Mouse (Mus musculus): Measurements from ENCODE around the gene Wars. TPM values are rescaled to one million over a fixed set of nuclear protein-coding genes. Genes with fewer than 3 reads are reported as not detected.

Wars gene
- polyA plus RNA-seq, 1 experiment from 2014 or later: 112 TPM

- no peaks in the 10 kb centered on the region for H3K9me3 ChIP-seq (ENCODE audit: control insufficient read depth, low read length)
- H3K4me1 ChIP-seq (replicated peaks; ENCODE audit: control insufficient read depth, insufficient read depth, low read length): 0 out of 2 replicates have a peak, but pooled peaks cover 2% of the 10 kb centered on the region
- no peaks in the 10 kb centered on the region for H3K36me3 ChIP-seq (ENCODE audit: control insufficient read depth, insufficient read depth, low read length)
- H3K9ac ChIP-seq (ENCODE audit: low read depth, low read length): no peak overlapping the region
- ATAC-seq (ENCODE audit: low FRiP score) (no peak), DNase-seq (ENCODE audit: low spot score) (no peak)
- no peak overlapping the region for H3K4me2 ChIP-seq (replicated peaks; ENCODE audit: low read depth, low read length)
- H3K27me3 ChIP-seq (ENCODE audit: control insufficient read depth, insufficient read depth, low read length): no peaks in the 10 kb centered on the region
- 78% methylated on average over 6 of the region's 6 CpGs for WGBS
- H3K27ac ChIP-seq (ENCODE audit: low read depth, low read length): no peak overlapping the region
- H3K4me3 ChIP-seq (ENCODE audit: low read depth, low read length): no peak overlapping the region
Measured at GRCm38 (mm10) chr12:108934231-108934630, 40.3 kb upstream of the Wars start.

- Histone ChIP-seq H3K4me1 (replicated peaks; ENCODE audit: control insufficient read depth, insufficient read depth, low read length) (0 out of 2 replicates have a peak, but pooled peaks cover 6% of the 10 kb centered on the region), H3K4me2 (replicated peaks; ENCODE audit: low read depth, low read length) (no peak overlapping the region), H3K27me3 (ENCODE audit: control insufficient read depth, insufficient read depth, low read length) (no peaks in the 10 kb centered on the region), H3K4me3 (ENCODE audit: low read depth, low read length) (no peak overlapping the region), H3K9me3 (ENCODE audit: control insufficient read depth, low read length) (no peaks in the 10 kb centered on the region), H3K9ac (ENCODE audit: low read depth, low read length) (no peak overlapping the region), H3K36me3 (ENCODE audit: control insufficient read depth, insufficient read depth, low read length) (no peaks in the 10 kb centered on the region), H3K27ac (ENCODE audit: low read depth, low read length) (no peak overlapping the region)
- ATAC-seq (ENCODE audit: low FRiP score) (no peak), DNase-seq (ENCODE audit: low spot score) (no peak)
- 41% methylated on average over 2 of the region's 3 CpGs for WGBS
Measured at GRCm38 (mm10) chr12:108932113-108932512, 38.1 kb upstream of the Wars start.

- no peak overlapping the region for H3K9ac ChIP-seq (ENCODE audit: low read depth, low read length)
- 0 out of 2 replicates have a peak, but pooled peaks cover 6% of the 10 kb centered on the region for H3K4me1 ChIP-seq (replicated peaks; ENCODE audit: control insufficient read depth, insufficient read depth, low read length)
- ATAC-seq (ENCODE audit: low FRiP score) (no peak), DNase-seq (ENCODE audit: low spot score) (no peak)
- H3K36me3 ChIP-seq (ENCODE audit: control insufficient read depth, insufficient read depth, low read length): no peaks in the 10 kb centered on the region
- 60% methylated on average over 7 of the region's 7 CpGs for WGBS
- H3K4me2 ChIP-seq (replicated peaks; ENCODE audit: low read depth, low read length): no peak overlapping the region
- no peak overlapping the region for H3K4me3 ChIP-seq (ENCODE audit: low read depth, low read length)
- H3K9me3 ChIP-seq (ENCODE audit: control insufficient read depth, low read length): no peaks in the 10 kb centered on the region
- no peak overlapping the region for H3K27ac ChIP-seq (ENCODE audit: low read depth, low read length)
- H3K27me3 ChIP-seq (ENCODE audit: control insufficient read depth, insufficient read depth, low read length): no peaks in the 10 kb centered on the region
Measured at GRCm38 (mm10) chr12:108931341-108932053, 37.5 kb upstream of the Wars start.

- no peak for DNase-seq (ENCODE audit: low spot score)
- Histone ChIP-seq H3K4me2 (replicated peaks; ENCODE audit: low read depth, low read length) (no peak overlapping the region), H3K9ac (ENCODE audit: low read depth, low read length) (no peak overlapping the region), H3K36me3 (ENCODE audit: control insufficient read depth, insufficient read depth, low read length) (no peaks in the 10 kb centered on the region), H3K4me3 (ENCODE audit: low read depth, low read length) (no peak overlapping the region), H3K27me3 (ENCODE audit: control insufficient read depth, insufficient read depth, low read length) (no peaks in the 10 kb centered on the region), H3K9me3 (ENCODE audit: control insufficient read depth, low read length) (no peaks in the 10 kb centered on the region), H3K27ac (ENCODE audit: low read depth, low read length) (no peak overlapping the region), H3K4me1 (replicated peaks; ENCODE audit: control insufficient read depth, insufficient read depth, low read length) (0 out of 2 replicates have a peak, but pooled peaks cover 6% of the 10 kb centered on the region)
- 77% methylated on average over 3 of the region's 3 CpGs for WGBS
- ATAC-seq (ENCODE audit: low FRiP score): no peak
Measured at GRCm38 (mm10) chr12:108929475-108929874, 35.5 kb upstream of the Wars start.

- H3K27me3 ChIP-seq (ENCODE audit: control insufficient read depth, insufficient read depth, low read length): no peaks in the 10 kb centered on the region
- ATAC-seq (ENCODE audit: low FRiP score) (no peak), DNase-seq (ENCODE audit: low spot score) (no peak)
- H3K9me3 ChIP-seq (ENCODE audit: control insufficient read depth, low read length): no peaks in the 10 kb centered on the region
- H3K4me3 ChIP-seq (ENCODE audit: low read depth, low read length): no peak overlapping the region
- no peaks in the 10 kb centered on the region for H3K36me3 ChIP-seq (ENCODE audit: control insufficient read depth, insufficient read depth, low read length)
- WGBS: 92% methylated on average over 2 of the region's 2 CpGs
- H3K4me1 ChIP-seq (replicated peaks; ENCODE audit: control insufficient read depth, insufficient read depth, low read length): 0 out of 2 replicates have a peak, but pooled peaks cover 6% of the 10 kb centered on the region
- peak overlapping the region; percentile 21; the same call in 1 of the 2 replicates for H3K27ac ChIP-seq (ENCODE audit: low read depth, low read length)
- H3K4me2 ChIP-seq (replicated peaks; ENCODE audit: low read depth, low read length): no peak overlapping the region
- no peak overlapping the region for H3K9ac ChIP-seq (ENCODE audit: low read depth, low read length)
Measured at GRCm38 (mm10) chr12:108928249-108928648, 34.3 kb upstream of the Wars start.

- peak; percentile 41; the same call in 1 of the 2 replicates for ATAC-seq (ENCODE audit: low FRiP score)
- Histone ChIP-seq H3K4me3 (ENCODE audit: low read depth, low read length) (no peak overlapping the region), H3K9ac (ENCODE audit: low read depth, low read length) (no peak overlapping the region), H3K27ac (ENCODE audit: low read depth, low read length) (no peak overlapping the region), H3K4me2 (replicated peaks; ENCODE audit: low read depth, low read length) (no peak overlapping the region), H3K36me3 (ENCODE audit: control insufficient read depth, insufficient read depth, low read length) (no peaks in the 10 kb centered on the region), H3K9me3 (ENCODE audit: control insufficient read depth, low read length) (no peaks in the 10 kb centered on the region), H3K4me1 (replicated peaks; ENCODE audit: control insufficient read depth, insufficient read depth, low read length) (0 out of 2 replicates have a peak, but pooled peaks cover 6% of the 10 kb centered on the region), H3K27me3 (ENCODE audit: control insufficient read depth, insufficient read depth, low read length) (no peaks in the 10 kb centered on the region)
- WGBS: 59% methylated on average over 9 of the region's 11 CpGs
- DNase-seq (ENCODE audit: low spot score): no peak
Measured at GRCm38 (mm10) chr12:108926606-108927111, 32.7 kb upstream of the Wars start.

- WGBS: 56% methylated on average over 4 of the region's 4 CpGs
- DNase-seq (ENCODE audit: low spot score): no peak
- H3K4me1 ChIP-seq (replicated peaks; ENCODE audit: control insufficient read depth, insufficient read depth, low read length): peaks cover 13% of the 10 kb centered on the region
- no peaks in the 10 kb centered on the region for H3K27me3 ChIP-seq (ENCODE audit: control insufficient read depth, insufficient read depth, low read length)
- no peaks in the 10 kb centered on the region for H3K9me3 ChIP-seq (ENCODE audit: control insufficient read depth, low read length)
- no peak overlapping the region for H3K4me2 ChIP-seq (replicated peaks; ENCODE audit: low read depth, low read length)
- H3K27ac ChIP-seq (ENCODE audit: low read depth, low read length): no peak overlapping the region
- no peak for ATAC-seq (ENCODE audit: low FRiP score)
- no peak overlapping the region for H3K4me3 ChIP-seq (ENCODE audit: low read depth, low read length)
- H3K36me3 ChIP-seq (ENCODE audit: control insufficient read depth, insufficient read depth, low read length): no peaks in the 10 kb centered on the region
- no peak overlapping the region for H3K9ac ChIP-seq (ENCODE audit: low read depth, low read length)
Measured at GRCm38 (mm10) chr12:108918753-108919152, 24.8 kb upstream of the Wars start.

GRCm38 (mm10) chr12:108917509-108917908, 23.5 kb upstream of the Wars start:
- Histone ChIP-seq H3K4me2 (replicated peaks; ENCODE audit: low read depth, low read length) (no peak overlapping the region), H3K4me3 (ENCODE audit: low read depth, low read length) (no peak overlapping the region), H3K4me1 (replicated peaks; ENCODE audit: control insufficient read depth, insufficient read depth, low read length) (peaks cover 13% of the 10 kb centered on the region), H3K9me3 (ENCODE audit: control insufficient read depth, low read length) (no peaks in the 10 kb centered on the region), H3K27me3 (ENCODE audit: control insufficient read depth, insufficient read depth, low read length) (no peaks in the 10 kb centered on the region), H3K27ac (ENCODE audit: low read depth, low read length) (peak overlapping the region; percentile 51), H3K9ac (ENCODE audit: low read depth, low read length) (no peak overlapping the region), H3K36me3 (ENCODE audit: control insufficient read depth, insufficient read depth, low read length) (no peaks in the 10 kb centered on the region)
- no peak for DNase-seq (ENCODE audit: low spot score)
- 54% methylated on average over 9 of the region's 9 CpGs for WGBS
- peak; percentile 33; the same call in 1 of the 2 replicates for ATAC-seq (ENCODE audit: low FRiP score)
